Mouse (Mus musculus) kidney, adult 2 months (tissue): Measurements from ENCODE around the gene Ipo7.

Experiments
- CTCF ChIP-seq: fragments of 200-500 bp; conservative IDR thresholded peaks from 2 replicates; pipeline ENCODE4 v1.5.1; 2011; ENCODE audit warnings: low read depth, mild to moderate bottlenecking, control low read depth, low read length, moderate library complexity, mixed read lengths; ENCODE audit not compliant: insufficient read depth, insufficient read length
- POLR2A ChIP-seq: fragments of 200-500 bp; IDR thresholded peaks from one replicate; pipeline ENCODE4 v1.6.1; 2011; ENCODE audit warnings: low read depth, low read length, control low read depth

- no peak for TF ChIP-seq CTCF
- no peak for TF ChIP-seq POLR2A
Measured at GRCm38 (mm10) chr7:110100854-110101253, 82.8 kb downstream of the Ipo7 start.
